Mouse (Mus musculus) right cerebral cortex, postnatal 25 days (tissue): Measurements from ENCODE around the gene Ahr.

Experiments
- DNase-seq: peaks from one replicate; pipeline ENCODE4 v3.0.0; 2022

Ahr gene

GRCm38 (mm10) chr12:35534754-35535236 is at the start of gene Ahr:
TSS of gene Ahr (minus strand) at chr12:35535038.
- DNase-seq: peak; percentile 87

GRCm38 (mm10) chr12:35578826-35579225 is 44.0 kb upstream of the Ahr start:
- DNase-seq: no peak

- DNase-seq: no peak
Measured at GRCm38 (mm10) chr12:35576107-35576506, 41.3 kb upstream of the Ahr start.

- no peak for DNase-seq
Measured at GRCm38 (mm10) chr12:35573713-35574112, 38.9 kb upstream of the Ahr start.

- no peak for DNase-seq
Measured at GRCm38 (mm10) chr12:35562826-35563225, 28.0 kb upstream of the Ahr start.

GRCm38 (mm10) chr12:35558868-35559267 is 24.0 kb upstream of the Ahr start:
- no peak for DNase-seq

- DNase-seq: no peak
Measured at GRCm38 (mm10) chr12:35555925-35556324, 21.1 kb upstream of the Ahr start.

GRCm38 (mm10) chr12:35554309-35554708 is 19.5 kb upstream of the Ahr start:
- no peak for DNase-seq

- DNase-seq: no peak
Measured at GRCm38 (mm10) chr12:35553174-35553573, 18.3 kb upstream of the Ahr start.

GRCm38 (mm10) chr12:35550299-35550698 is 15.5 kb upstream of the Ahr start:
- no peak for DNase-seq

- no peak for DNase-seq
Measured at GRCm38 (mm10) chr12:35542836-35543235, 8.0 kb upstream of the Ahr start.

GRCm38 (mm10) chr12:35538843-35539242 is 4.0 kb upstream of the Ahr start:
- DNase-seq: no peak

- peak; percentile 36 for DNase-seq
Measured at GRCm38 (mm10) chr12:35534114-35534753, 604 bp downstream of the Ahr start.

- DNase-seq: no peak
Measured at GRCm38 (mm10) chr12:35533748-35534113, 1.1 kb downstream of the Ahr start.

GRCm38 (mm10) chr12:35533133-35533532 is 1.7 kb downstream of the Ahr start:
- no peak for DNase-seq

- peak; percentile 49 for DNase-seq
Measured at GRCm38 (mm10) chr12:35532151-35532550, 2.7 kb downstream of the Ahr start.

GRCm38 (mm10) chr12:35530587-35530986 is 4.3 kb downstream of the Ahr start:
- no peak for DNase-seq

- no peak for DNase-seq
Measured at GRCm38 (mm10) chr12:35527429-35527828, 7.4 kb downstream of the Ahr start.

- DNase-seq: no peak
Measured at GRCm38 (mm10) chr12:35522585-35523103, 12.2 kb downstream of the Ahr start.

- DNase-seq: no peak
Measured at GRCm38 (mm10) chr12:35515621-35516020, 19.2 kb downstream of the Ahr start.

GRCm38 (mm10) chr12:35514671-35515070 is 20.2 kb downstream of the Ahr start:
- no peak for DNase-seq

- DNase-seq: no peak
Measured at GRCm38 (mm10) chr12:35510711-35511110, 24.1 kb downstream of the Ahr start.

GRCm38 (mm10) chr12:35506383-35506782 is 28.5 kb downstream of the Ahr start:
- no peak for DNase-seq

GRCm38 (mm10) chr12:35504081-35504480 is 30.8 kb downstream of the Ahr start:
- no peak for DNase-seq

- DNase-seq: no peak
Measured at GRCm38 (mm10) chr12:35503586-35503985, 31.3 kb downstream of the Ahr start.
